Mouse (Mus musculus): ENCODE measurements around the gene Dpf3.

Dpf3 gene

DNA sequence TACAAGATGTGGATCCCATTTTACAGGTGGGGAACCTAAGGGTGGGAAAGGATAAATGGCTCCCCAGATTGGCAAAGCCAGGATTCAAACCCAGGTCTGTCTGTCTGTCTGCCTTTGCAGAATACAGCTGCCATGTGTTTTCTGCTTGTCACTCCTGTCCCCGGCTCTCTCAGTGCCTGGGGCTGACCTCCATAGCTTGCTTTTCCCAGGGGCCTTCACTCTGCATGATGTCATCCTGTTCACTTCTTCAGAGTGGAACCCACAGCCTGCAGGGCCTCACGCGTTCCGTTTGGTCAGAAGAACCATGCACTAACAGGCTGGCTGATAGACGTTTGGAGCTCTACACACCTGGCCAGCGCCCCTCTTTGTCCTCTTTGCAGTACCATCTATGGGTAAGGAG lies 184.3 kb downstream of the Dpf3 start:
- intact Hi-C loops (cut with DNase I) = no loop called here

DNA sequence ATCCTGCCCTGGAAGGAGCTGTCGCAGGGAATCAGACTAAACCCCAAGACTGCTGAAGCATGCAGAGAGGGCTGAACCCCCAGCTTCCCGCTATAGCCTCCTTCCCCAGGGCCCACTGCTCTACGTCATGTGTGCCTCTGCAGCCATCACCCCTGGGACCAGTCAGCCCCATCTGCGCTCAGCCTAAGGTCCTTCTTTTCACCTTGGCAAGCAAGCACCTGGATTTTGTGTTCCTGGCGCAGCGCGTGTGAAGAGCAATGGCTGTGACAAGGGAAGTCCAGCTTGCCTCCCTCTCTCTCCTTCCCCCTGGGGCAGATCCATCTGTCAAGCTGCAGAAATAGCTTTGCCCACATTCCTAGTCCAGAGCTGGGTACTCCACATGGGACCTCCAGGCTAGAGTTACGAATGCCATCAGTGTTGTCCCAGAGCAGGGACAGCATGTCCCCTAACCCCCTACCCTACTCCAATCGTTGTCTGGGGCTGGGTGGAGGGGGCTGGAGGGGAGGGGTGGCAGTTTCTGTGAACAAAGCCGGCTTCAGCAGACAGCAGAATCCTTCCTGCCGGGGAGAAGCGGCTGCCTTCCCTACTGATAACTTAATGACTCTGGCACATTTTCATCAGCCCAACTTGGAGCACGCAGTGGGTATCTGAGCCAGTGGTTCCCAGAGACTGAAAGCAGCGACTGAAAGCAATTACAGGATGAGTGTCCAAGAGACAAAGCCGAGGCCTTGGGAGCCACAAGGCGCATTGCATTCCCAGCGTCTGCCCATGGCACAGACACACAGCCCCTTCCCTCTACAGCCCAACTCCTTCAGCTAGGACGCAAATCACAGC lies 185.0 kb downstream of the Dpf3 start:
- intact Hi-C loops (cut with DNase I) = no loop called here

DNA sequence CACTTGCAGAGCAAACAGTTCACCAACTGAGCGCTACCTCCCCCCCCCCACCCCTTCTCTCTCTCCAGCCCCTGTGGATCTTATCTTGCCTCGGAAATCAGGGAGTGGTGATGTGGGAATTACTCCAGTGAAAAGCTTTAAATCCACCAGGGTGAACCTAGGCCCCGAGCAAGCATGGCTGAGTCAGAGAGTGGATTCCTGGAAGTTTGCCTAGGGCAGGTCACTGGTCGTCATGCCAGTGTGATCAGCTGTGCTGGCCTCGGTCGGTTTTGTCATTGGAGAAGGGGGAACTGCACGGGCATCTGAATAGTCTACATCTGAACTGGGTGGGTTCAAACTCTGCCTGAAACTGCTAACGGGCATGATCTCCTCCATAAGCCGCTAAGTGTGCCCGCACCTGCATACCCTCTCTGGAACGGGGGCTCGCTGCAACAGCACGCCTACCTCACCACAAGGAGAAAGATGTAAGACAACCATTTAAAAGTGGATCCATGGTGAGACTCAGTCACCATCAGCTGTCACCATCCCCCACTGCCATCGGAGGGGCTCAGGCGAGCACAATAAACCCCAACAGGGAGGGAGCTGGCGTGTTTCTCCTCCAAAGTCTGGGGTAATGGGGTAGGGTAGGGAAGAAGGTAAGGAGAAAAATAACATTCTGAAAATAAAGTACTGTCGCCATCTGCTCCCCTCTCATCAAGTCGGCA lies 185.7 kb downstream of the Dpf3 start:
- intact Hi-C loops (cut with DNase I) = no loop called here

DNA sequence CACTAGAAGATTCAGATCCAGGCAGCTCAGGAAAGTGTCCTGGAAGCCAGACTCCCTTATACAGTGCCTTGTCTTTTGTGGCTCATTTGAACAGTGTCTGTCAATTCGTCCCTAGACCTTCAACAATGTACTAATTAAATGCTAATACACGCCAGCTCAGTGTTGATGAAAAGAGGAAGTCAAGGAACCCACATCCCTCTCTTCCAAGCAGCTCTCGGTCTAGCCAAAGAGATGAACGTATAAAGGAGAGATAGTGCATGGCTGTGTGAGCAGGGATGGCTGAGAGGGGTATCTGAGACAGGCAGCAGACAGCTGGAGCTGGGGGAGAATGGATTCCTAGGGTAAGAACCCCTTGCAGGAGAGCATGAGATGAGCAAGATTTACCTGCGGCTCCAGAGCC lies 189.2 kb downstream of the Dpf3 start:
- intact Hi-C loops (cut with DNase I) = no loop called here

DNA sequence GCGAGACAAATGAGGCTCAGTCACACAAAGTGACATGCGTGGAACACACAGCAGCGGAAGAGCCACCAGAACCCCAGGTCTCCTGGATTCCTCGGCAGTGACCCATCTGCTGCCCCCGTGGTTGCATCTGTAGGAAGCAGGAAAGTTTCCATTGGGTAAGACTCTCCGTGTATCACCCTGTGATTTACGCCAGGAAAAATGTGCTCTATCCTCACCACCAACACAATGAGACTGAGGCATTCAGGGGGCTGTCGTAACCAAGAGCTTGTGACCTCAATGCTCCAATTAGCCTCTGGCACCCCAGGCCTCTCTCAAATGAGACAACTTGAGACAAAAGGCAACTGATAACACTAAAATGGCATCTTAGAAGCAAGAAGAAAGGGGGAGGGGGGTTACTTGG lies 192.5 kb downstream of the Dpf3 start:
- intact Hi-C loops (cut with DNase I) = no loop called here

DNA sequence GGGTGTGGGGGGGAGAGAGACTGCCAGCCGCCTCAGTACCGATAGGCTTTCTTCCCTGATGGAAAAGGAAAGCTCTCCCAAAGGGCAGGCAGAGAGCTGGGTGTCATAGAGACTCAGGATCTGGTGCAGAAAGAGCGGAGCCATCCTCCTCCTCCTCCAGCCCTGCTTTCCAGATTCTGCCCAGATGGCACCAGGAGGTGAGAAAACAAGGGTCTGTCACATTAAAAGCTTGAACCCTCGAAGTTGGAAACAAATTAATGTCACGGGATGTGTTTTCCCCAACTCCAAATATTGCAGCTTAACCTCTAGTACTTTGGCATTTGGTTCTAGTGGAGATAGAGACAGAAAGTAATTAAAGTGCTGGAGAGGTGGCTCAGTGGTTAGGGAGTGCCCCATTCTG lies 195.6 kb downstream of the Dpf3 start:
- intact Hi-C loops (cut with DNase I) = no loop called here

DNA sequence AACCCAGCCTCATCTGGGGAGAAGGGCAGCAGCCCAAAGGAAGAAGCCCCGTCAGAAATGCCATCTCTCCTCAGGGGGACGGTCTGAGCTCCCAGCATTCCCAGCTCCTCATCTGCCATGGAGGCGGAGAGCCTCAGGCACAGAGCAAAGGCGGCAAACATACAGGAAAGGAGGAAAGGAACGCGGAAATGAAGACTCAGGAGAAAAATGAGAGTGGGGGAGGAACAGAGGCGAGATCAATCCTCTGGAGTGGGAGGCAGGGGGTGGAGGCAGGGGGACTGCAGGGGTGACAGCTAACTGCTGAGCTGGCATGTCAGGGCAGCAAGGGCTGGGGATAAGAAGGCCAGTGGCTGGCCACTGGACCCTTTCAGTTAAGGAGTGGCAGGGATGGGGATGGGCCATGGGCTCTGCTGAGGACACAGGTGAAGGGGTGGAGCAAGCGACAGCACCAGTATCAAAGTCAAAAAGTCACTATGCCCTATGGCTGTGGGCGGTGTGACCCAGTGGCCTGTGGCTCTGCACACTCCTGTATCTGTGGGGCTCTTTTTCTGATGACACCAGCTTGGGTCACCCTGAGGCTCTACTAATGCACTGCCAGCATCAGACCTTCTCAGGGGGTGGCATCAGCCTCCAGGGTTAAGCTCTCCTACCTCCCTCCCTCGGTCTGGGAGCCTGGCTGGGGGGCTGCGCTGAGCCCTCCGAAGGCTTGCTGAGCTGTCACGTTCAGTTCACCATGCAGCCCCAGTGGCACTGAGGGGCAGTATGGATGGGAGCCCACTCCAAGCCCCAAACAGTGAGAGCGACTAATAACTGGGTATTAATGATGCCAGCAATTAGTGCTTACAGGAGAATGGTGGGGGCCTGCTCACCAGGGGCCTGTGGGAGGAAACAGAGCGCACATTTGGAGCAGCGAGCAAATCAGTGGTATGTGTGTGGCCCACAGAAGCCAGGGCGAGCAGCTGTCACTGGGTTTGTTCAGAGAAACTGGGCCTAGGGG lies 200.7 kb downstream of the Dpf3 start:
- intact Hi-C loops (cut with DNase I) = no loop called here

DNA sequence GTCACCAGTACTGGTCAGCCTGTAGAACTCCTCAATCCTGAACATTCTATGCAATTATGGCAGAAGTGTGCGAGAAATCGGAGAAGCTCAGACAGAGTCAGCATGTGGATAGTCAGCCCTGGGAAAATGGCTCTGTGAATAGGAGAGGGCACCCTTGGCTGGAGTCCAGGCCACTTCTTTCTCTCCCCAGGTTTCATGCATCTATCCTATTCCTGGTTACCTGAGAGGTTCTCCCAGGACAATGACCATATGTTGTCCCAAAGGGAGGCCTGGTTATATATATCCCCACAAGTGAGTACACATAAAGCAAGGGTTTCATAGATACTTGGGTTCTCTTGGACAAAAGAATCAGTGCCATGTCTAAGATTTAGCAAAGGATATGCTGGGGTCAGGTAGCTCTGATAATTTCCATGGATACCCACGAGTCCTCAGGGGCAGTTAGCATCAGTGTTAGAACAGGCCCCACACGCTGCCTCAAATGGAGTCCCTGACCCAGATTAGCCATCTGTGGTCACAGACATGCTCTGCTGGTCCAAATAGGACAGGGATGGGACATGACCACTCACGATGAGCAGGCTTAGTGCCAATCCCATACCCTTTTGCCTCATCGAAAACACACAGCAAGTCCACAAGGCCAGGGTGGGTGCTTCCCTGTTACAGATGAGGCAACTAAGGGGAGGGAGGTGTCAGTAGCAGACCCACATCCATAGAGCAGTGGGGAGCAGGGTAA lies 203.8 kb downstream of the Dpf3 start:
- intact Hi-C loops (cut with DNase I) = no loop called here

DNA sequence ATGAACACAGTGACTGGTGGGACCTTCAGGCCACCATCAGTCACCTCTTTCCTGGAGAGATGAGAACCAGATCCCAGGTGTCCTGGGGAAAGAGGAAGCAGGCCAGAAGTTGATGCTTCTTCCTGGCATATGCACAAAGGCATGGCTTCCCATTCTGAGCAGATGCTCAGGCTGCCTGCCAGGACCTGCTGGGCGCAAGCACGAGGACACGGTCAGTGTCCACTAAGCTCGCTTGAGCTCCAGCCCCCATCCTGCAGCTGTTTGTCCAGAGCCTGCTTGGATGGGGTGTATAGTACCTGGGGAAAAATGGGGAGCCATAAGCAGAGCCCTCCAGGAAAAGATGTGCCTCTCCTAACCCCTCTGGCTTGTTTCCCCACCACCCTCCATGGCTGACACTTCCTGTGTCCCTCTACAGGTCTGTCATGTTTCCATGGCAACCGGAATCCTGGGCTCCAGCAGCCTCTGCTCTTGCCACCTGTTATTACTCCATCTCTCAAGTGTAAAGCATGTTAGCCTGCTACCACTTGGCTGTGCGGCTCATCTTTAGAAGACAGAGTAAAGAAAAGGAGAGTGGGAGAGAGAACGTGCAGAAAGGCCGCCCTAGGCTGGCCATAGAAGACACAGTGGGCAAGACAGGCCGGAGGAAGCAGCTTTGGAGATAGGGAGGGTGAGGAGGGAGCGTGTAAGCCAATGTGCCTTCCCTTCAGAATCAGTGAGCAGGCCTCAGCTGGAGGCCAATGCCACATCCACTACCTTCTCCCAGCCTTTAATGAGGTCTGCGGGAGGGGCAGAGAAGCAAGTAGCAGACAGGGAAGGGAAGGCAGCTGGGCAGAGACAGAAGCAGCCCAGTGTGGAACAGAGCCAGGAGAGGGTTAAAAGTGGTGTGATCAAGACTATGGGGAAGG lies 209.7 kb downstream of the Dpf3 start:
- intact Hi-C loops (cut with DNase I) = no loop called here

DNA sequence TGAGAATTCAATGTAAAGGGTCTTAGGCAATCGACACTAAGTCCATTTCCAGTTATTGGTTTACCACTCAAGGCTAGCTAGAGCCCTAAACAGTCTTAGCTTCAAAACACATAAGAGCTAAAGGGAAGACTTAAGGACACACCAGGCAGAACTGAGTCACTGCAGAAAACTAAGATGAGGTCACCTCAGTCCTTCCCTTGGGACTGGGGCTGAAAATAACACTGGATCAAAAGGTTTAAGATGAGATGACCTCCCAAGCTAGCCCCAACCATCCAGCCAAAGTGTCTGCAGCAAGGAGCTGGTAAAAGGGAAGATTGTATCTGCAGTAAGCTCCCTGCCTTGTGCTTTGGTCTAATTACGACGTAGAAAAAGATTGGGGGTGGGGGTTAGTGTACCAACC lies 216.3 kb downstream of the Dpf3 start:
- intact Hi-C loops (cut with DNase I) = no loop called here

DNA sequence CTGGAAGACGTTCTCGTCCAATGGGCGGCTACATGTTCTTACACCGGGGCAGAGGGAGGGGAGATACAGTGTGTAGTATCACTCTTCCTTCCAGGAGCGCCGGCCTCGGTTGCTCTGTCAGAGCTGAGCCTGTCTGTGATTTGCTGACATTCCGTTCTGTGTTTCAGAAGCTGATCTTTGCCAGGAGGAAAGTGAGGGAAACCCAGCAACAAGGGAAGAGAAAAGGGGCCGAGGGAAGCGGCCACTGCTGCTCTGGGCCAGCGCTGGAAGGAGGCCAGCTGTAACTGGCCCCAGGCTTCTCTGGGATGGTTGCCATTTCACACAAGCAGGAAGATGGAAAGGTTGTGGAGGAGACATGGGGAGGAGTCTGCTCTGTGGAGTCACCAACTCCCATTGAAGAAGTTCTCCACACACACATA lies 219.0 kb downstream of the Dpf3 start:
- intact Hi-C loops (cut with DNase I) = no loop called here

DNA sequence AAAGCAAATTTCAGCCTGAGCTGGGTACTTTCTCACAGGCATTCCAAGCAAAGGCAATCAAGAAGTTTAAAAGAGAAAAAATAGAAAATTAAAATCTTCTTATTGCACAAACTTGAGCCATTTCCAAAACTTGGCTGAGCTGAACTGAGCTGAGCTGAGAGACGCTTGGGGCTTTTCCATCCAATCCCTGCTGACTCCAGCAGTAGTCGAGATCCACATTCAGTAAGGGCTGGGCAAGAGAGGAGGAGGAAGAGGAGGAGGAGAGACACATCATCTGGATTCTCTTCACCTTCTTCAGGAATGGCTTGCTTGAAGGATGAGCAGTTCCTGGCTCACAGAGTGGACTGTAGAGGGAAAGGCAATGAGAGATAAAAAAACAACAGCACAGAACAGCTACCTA lies 227.0 kb downstream of the Dpf3 start:
- intact Hi-C loops (cut with DNase I) = no loop called here

DNA sequence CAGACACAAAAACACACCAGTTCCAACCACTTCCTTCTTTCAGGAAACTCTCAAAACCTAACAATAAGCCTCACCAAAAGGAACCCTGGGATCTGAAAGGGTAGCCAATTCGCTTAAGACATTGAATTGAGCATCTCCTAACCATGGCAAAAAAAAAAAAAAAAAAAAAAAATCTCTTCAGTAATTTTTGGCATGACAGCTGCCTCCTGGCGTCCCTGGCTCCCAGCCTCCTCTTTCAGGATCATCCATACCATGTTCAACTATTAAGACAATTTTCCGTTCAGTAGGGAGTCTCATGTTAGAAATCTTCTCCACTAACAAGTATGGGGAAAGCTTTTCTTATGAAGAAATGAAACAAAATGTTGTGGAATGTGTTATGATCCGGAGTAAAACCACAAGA lies 233.1 kb downstream of the Dpf3 start:
- intact Hi-C loops (cut with DNase I) = no loop called here

DNA sequence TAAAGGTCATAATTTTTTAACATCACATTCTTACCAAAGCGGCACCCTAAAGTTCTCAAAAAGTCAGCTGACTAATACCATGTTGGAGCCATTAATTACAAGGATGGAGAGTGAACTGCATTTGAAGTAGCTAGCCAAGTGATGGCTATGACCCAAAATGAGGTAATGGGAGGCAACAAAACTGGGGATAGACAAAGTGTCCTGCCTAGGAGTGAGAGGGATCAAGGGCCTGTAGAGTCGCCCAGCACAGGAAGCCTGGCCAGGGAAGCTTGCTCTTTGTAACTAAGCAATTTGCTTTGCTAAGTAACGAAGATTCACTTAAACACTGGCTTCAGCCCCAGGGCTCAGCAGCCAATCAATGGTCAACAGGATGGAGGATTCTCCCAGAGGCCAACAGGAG lies 238.4 kb downstream of the Dpf3 start:
- intact Hi-C loops (cut with DNase I) = no loop called here

DNA sequence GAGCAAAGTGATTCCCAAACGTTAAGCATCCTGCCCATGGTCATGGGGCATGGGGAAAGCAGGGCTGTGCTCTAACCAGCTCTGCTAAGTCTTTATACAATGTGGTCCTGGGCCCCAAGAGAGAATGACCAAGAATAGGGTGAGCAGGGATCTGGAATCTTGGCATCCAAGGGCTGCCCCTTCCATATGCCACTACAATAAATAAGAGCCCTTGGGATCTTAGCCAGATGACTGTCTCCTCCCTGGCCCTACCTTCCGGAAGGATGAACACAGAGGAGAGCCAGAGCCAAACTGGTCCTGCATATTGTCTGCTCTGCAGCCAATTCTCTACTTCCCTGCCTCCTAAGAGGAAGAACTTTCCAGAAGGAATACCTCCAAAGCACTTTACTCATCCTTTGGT lies 238.9 kb downstream of the Dpf3 start:
- intact Hi-C loops (cut with DNase I) = no loop called here

DNA sequence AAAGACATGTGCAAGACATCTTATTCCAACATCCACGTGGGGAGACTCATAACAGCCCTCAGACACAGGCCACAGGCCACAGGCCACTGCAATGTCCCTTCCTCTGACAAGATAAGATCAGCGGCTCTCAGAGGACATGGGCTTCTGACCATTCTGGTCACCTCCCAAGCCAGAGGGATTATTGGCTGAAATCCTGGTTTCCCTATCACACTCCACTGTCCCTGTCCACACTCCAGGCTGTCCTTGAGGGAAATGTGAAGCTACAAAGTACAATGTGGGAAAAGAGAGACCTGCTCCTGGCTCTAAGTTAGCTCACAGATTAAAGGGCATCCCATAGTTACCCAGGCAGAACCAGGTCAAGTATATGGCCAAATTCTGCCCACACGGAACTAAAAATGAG lies 239.8 kb downstream of the Dpf3 start:
- intact Hi-C loops (cut with DNase I) = no loop called here

DNA sequence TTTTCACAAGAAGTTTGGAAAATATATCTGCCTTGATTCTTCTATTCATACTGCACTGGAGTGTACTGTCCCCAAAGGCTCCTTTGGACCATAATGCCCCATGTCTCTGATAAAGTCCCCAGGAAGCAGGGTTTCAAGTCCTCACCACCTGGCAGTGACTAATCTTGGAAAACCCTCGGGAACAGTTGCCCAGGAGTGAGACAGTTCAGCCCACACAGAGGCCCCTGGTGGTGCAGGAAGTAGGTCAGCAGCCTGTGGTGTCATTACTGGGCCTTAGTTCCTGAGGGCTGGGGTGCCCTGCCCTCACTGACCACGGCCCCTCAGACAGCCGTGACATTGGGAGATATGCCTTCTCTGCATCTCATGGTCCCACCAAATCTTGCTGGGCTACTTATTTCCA lies 246.5 kb downstream of the Dpf3 start:
- intact Hi-C loops (cut with DNase I) = no loop called here

DNA sequence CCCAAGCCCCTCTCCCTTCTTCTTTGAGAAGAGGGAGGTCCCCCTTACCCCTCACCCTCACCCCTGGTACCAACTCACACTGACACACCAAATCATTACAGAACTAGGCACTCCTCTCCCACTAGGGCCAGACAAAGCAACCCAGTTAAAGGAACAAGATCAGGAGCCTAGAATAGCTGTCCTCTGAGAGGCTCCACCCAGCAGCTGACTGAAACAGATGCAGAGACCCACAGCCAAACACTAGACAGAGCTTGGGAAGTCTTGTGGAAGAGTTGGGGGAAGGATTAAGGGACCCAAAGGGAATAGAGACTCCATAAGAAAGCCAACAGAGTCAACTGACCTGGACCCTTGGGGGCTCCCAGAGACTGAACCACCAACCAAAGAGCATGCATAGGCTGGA lies 246.9 kb downstream of the Dpf3 start:
- intact Hi-C loops (cut with DNase I) = no loop called here

DNA sequence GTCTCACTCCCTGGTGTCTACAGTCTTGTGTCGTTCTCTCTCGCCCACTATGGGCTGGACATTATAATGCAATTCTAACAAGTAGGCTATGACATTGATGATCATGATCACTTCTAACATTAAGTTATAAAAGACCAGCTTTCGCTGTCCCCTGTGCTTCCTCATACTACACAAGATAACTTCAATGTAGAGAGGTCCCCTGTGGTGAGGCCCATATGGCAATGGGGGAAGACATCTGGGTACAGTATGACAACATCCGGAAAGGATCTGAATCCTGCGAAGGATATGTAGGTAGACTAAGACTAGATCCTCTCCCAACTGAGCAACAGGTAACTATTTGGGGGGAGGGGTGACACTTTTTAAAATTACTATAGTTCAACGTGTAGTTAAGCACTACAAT lies 251.7 kb downstream of the Dpf3 start:
- intact Hi-C loops (cut with DNase I) = no loop called here

DNA sequence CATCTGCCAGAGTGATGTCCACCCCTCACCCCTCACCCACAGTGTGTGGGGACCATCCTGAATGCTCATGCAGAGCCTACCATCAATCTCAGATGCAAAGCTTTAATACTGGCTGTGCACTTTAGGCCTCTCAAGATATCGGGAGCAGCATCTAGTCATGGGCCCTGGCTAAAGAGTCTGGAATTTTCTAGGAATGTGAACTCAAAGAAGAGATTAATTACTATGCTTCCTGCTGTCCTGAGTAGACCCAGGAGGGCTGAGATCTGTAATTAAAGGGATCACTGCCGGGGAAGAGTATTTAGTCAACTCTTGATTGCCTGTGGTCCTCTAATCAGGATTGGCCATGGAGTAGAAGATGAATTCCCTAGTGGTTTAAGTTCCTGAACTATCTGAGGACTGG lies 252.5 kb downstream of the Dpf3 start:
- intact Hi-C loops (cut with DNase I) = no loop called here
